Mouse (Mus musculus): ENCODE data around the gene Epha6. TPM values are rescaled to one million over a fixed set of nuclear protein-coding genes. Genes with fewer than 3 reads are reported as not detected.

Epha6 gene
- total RNA-seq, 2 experiments from 2014 or later, result 65.9 to 75.7 TPM

Small RNA genes within 50 kb of the gene (microRNA-seq; reads per million reads assigned to microRNA genes)
- not detected for gene Gm24755
